Mouse (Mus musculus): ENCODE data around the gene Dnase2a.

DNA sequence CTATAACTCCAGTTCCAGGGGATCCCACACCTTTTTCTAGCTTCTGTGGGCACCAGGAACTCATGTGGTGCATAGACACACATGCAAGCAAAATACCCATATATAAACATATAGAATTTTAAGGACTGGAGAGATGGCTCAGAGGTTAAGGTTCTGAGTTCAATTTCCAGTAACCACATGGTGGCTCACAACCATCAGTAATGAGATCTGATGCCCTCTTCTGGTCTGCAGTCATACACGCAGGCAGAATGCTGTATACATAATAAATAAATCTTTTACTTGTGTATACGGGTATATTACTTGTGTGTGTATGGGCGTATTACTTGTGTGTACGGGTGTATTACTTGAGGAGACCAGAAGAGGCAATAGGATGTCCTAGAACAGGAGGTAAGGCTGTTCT lies 55.6 kb downstream of the Dnase2a start:
- TF ChIP-seq CTCF (IDR thresholded peaks at IDR 0.05 in 2 of 3, conservative IDR thresholded peaks at IDR 0.05 in 1 of 3; ENCODE audit: control insufficient read depth in 1 of 3, insufficient read depth in 1 of 3, low read depth in 2 of 3, low read length in 3 of 3, poor library complexity in 1 of 3, severe bottlenecking in 1 of 3) (peak in 2 of 3 experiments; percentile 6 to 16; a peak in 1 of 6 replicates), CHD2 (IDR thresholded peaks at IDR 0.05; ENCODE audit: low read length) (no peak), KAT2A (conservative IDR thresholded peaks at IDR 0.05; ENCODE audit: low read depth, low read length) (no peak), E2F4 (IDR thresholded peaks at IDR 0.05; ENCODE audit: borderline replicate concordance, low read depth, low read length) (no peak), MAFK (IDR thresholded peaks at IDR 0.05; ENCODE audit: borderline replicate concordance, low read depth, low read length) (no peak), HCFC1 (IDR thresholded peaks at IDR 0.05; ENCODE audit: low read depth, low read length) (no peak), TBP (IDR thresholded peaks at IDR 0.05; ENCODE audit: low read depth, low read length) (0 out of 2 replicates have a peak, but pooled peaks have one; percentile 32), POLR2A (IDR thresholded peaks at IDR 0.05; ENCODE audit: control insufficient read depth in 1 of 2, insufficient read depth in 1 of 2, low read depth in 1 of 2, low read length in 2 of 2, poor library complexity in 1 of 2) (no peak), ZMIZ1 (IDR thresholded peaks at IDR 0.05; ENCODE audit: low read depth, low read length) (no peak), TCF12 (IDR thresholded peaks at IDR 0.05; ENCODE audit: low read depth, low read length) (no peak)
